Mouse (Mus musculus) cerebellum, adult 2 months (tissue): Measurements from ENCODE around the gene Gm4131.

Experiments
- CTCF ChIP-seq: fragments of 200-500 bp; IDR thresholded peaks from 2 replicates; pipeline ENCODE4 v1.5.1; 2011; ENCODE audit warnings: low read depth, mild to moderate bottlenecking, control low read depth, low read length, moderate library complexity, borderline replicate concordance; ENCODE audit not compliant: insufficient read depth
- POLR2A ChIP-seq: fragments of 200-500 bp; IDR thresholded peaks from 2 replicates; pipeline ENCODE4 v1.6.1; 2011; ENCODE audit warnings: low read length, control low read depth, borderline replicate concordance; ENCODE audit not compliant: insufficient read depth

DNA sequence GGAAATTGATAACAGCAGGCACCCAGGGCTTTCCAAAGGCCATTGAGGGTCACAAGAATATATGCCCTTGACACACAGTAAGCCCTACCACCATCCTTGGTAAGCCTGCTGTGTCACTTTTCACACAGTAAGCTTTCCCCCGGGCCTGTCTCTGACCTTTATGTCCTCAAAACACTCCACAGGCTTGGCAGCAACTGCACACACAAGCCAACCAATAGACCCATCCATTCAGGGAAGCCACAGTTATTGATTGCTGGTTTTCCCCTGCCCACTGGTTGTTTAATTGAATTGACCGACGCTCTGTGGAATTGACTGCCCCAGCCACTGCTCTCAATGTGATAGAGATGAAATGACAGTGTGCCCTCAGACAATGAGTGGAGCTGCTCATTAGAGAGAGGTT, 60.5 kb downstream of the Gm4131 start:
- TF ChIP-seq CTCF, result no peak
- TF ChIP-seq POLR2A, result no peak
